Mouse (Mus musculus) heart, postnatal 10 days (tissue): ENCODE results near the gene Rag1. TPM values are rescaled to one million over a fixed set of nuclear protein-coding genes. Genes with fewer than 3 reads are reported as not detected.

Experiments used
- DNase-seq, 2 experiments: peaks; one replicate each; pipeline ENCODE4 v3.0.0; 2021
- intact Hi-C: fragments of 180-260 bp; cut with DNase I; formaldehyde crosslinking; loops from one replicate; pipeline ENCODE4 v1.15.1; 2025
- total RNA-seq, 2 experiments: library from RNA; stranded (reverse); gene quantifications; 2 replicates each; pipeline ENCODE4 v1.2.3; 2021

Gene Rag1
- total RNA-seq, 2 experiments from 2014 or later: 0.94 to 2.4 TPM

DNA sequence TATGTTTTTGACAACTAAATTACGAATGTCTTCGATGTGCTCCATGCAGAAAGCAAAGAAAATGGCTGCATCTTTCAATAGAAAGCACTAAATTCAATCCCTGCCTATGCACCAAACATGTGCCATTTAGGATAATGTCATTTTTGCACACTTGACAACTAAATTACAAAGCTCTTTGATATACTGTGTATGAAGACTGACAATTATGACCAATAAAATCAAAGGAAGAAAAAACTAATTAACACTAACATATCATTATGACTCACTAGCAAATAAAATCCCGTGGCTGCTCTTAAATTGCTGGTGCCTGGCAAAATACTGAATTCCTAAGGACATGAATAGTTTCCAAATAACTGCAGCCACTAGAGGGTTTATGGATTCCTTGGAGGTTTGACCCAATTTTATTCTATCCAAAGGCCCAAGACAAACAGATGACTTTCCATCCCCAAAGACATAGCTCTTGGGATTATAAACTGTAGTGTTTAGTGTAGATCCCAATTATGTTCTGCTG, 9.4 kb downstream of the Rag1 start:
- intact Hi-C loops: no loop called here
- no peak for DNase-seq

DNA sequence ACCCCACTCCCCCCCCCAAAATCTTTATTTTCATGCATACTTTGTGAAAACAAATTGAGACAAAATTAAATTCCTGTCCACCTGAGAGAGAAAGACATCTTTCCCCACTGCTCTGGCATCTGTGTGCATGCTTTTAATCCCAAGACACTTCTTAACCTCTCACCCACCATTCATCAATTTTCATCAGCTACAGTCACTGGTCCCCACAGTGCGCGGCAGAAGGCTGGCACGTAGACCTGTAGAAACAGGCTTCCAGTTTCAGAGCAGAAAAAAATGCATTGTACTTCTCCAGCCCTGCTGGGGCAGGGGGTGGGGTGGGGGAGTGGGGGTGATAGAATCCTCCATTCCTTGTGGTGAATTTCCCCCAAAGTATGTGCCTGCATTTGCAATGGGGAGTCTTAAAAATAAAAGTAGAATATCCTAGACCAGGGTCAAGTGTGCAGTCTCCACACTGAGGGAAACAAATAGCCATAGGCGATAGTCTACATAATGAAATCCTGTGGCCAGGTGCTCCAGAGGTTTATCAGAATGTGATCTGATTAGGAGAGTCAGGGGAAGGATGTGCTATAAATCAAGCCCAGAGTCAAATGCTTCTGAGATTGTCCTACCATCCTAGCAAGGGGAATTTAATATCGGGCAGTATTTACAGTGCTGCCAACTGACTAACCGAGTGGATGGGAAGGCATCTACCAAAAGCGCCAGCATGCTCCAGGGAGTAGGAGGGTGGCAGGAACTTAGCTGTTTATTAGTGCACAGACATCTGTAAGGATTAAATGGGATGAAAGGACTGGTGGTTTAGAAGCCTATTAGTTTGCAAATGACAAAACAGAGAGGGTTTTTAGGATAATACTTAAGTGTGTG, 10.1 kb downstream of the Rag1 start:
- no peak for DNase-seq
- intact Hi-C loops: no loop called here

DNA sequence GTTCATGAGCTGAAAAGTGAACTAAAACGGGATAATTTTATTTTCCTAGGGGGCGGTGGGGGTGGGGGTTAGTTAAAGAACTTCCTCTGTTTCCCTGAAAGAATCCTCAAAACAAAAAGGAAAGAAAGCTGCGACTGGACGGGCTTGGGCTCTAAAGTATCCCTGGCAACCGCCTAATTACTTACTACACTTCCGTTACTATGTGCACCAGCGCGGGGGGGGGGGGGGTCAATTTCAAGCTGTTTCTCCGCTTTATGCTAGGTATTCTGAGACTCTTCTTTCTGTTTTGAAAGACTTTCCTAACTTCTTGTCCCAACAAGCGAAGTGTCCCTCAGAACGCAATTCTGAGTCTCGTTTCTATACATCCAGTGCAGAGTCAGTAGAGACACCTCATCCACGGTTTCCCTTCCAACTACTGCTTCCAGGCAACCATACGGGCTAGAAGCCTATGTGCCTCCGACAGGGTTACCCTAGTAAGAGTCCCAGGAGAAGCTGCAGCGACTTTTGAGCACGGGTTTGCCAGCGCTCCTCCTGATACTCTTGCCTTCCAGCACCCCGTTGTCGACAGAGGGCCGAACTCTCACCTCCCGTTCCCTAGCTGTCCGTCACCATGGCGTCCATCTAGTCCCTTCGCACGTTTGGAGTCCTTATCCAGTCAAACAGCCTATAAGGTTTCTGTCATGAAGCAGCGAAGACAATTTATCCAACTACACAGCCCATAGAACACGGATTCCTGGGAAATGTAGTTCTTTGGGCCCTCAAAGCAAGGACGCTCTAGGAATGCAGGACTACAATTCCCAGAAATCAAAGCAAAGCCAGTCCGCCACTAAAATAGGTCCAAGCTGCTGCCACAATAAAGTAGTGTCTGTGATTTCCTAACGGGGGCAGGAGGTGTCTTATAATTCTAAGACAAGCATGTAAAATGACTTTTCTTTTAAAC, 20.7 kb downstream of the Rag1 start:
- DNase-seq: peak; percentile 91 to 94
- intact Hi-C loops: no loop called here

DNA sequence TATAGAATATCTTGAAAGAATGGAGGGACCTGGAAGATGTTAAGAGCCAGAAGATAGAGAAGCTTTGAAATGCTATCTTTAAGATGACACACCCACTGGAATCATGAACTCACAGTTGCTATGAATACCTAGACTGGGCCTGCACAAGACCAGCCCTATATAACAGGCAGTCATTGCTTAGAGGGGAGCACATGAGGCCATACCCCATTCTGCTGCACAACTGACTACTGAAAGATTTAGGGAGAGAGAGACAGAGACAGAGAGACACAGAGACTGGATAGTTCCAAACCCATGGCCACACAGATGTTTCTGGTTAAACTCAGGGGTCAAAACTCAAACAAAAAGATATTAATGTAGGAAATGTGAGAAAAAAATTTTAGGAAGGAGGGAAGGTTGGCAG, 22.1 kb downstream of the Rag1 start:
- DNase-seq: no peak
- intact Hi-C loops: no loop called here

DNA sequence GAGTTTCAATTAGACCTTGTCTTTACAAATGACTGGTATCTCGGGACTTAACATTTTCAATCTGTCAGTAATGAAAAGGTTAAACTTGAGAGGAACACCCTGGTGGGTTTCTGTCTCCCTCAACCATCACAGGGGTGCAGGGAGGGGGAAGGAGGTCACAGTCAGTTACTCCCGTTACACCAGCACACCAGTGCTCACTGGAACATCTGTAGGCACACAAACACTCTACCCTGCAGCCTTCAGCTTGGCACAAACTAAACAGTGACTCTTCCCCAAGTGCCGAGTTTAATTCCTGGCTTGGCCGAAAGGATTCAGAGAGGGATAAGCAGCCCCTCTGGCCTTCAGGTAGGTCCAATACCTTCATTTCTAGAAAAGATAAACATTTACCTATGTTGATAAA, 24.8 kb downstream of the Rag1 start, which contains the start of gene Rag2:
Gene Rag2, plus strand, starts transcription at position 193 of the 400 bp plus-strand sequence.
- DNase-seq: no peak
- intact Hi-C loops: no loop called here

DNA sequence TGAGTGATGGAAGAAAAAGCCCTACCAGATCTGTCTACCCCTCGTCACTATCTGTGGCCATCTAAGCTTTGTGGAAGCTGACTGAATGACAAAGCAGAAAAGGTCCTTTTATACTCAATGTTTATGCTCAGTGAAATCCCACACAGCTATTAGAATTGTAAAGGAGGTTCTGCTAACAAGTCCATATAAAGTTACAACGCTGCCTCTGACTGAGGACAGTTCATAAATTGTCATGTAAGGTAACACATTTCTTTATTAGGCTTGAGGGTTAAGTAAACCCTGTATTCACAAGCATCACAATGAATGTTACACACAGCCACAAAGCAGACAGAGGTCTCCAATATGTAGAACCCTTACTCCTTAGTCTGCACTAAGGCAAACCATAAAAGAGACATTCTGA, 25.3 kb downstream of the Rag1 start:
- no peak for DNase-seq
- intact Hi-C loops: no loop called here

DNA sequence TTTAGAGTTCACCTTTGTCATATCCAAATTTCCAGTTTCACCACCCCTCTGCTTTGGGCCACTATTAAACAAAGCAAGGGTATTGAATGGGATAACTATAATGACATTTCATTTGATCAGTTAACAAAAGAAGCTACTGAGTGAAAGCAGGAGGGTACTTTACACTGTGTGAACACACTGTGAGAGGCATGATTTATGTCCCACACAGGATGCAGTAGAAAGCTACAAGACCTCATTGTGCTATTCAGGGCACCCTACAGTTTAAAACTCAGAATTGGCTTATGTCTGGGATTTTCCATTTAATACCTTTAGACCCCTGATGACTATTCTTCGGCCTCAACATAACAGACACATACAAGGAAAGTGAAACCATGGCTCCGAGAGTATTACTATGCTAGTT, 26.3 kb downstream of the Rag1 start:
- intact Hi-C loops: no loop called here
- no peak for DNase-seq

DNA sequence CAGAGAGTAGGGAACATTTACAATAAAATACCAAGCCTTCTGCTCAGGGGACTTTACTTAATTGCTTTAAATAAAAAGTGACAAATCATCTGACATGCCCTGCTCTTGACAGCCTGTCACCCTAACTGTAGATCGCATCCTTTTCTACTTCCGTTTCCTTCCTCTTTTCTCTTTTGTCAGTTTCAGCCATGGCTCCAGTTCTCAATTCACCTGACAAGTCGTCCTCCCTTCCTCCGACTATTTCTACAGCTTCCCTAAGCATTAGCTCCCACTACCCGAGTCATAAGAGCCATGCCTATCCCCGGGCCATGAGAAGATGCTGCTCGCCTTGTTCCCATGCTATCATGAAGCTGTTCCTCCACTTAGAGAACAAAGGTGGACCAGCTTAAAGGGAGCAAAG, 27.7 kb downstream of the Rag1 start:
- intact Hi-C loops: no loop called here
- no peak for DNase-seq

DNA sequence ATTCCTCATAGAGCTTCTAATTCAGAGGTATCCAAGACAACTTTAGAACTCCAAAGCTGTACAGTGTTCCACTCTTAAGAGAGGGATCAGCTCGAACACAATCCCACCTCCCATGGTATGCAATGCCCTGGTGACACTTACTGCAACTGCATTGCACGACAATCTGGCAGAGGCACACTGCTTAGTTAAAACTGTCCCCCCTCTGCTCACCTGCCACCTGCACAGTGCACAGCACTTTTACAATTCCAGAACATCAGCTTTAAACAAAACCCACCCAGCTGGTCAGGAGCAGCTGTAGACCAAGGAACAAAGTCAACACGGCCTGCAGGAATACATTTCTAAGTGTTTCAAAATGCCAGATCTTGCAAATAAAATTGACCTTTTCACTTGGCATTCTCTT, 28.4 kb downstream of the Rag1 start:
- intact Hi-C loops: no loop called here

DNA sequence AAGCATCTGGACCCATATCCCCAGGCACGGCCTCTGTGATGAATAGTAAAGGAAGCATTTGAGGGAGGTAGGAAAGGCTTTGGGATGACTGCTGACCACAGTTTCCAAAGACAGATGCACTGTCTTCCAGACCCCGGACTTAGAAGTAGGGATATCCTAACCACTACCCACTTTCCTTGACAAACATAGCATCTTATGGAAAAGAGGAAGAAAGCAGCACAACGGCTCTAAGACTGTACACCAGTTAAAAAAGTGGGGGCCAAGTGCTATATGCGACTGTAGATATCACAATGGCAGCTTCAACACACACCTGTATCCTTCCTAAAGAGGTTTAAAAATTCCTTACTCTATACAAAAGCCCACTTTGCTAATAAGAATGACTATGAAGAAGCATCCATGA, 30.9 kb downstream of the Rag1 start:
- intact Hi-C loops: no loop called here
- no peak for DNase-seq

More for the DNA sequence above, 28.4 kb downstream of the Rag1 start:
- no peak for DNase-seq

DNA sequence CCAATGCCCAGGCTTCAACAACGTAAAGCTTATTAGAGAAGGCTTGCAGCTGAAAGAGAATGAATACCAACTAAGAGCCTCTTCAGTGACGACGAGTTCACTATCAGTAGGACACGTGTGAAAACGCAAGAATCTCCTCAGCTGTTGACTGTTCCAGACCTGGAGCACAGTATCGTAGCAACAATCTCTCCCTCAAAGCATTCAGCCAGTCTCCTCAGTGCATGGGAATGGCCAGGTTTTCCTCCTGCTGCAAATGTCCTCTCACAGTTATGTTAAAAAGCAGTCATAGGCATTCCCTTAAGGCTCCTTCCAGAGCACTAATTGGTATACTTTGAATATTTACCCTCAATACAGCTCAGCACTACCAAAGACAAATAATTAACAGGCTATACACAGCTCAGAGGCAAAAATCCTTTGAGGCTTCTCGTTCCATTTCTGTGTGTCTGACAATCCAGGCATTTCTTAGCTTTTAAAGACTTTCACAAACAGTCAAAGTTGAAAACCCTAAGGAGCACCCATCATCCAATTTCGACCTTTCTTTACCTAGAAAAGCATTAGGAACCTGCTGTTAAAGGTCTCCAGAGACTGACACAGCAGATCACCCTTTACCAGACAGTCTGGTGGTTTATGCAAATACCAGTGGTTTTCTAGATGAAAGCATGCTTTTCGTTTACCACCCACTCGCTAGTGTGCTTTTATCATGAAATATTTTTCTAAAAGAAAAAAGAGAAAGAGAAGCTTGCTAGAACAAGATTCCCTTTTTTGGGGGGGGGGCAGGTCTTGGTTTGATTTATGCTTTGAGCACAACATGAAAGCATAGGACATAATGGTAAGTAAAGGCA, 33.6 kb downstream of the Rag1 start:
- no peak for DNase-seq
- intact Hi-C loops: no loop called here

DNA sequence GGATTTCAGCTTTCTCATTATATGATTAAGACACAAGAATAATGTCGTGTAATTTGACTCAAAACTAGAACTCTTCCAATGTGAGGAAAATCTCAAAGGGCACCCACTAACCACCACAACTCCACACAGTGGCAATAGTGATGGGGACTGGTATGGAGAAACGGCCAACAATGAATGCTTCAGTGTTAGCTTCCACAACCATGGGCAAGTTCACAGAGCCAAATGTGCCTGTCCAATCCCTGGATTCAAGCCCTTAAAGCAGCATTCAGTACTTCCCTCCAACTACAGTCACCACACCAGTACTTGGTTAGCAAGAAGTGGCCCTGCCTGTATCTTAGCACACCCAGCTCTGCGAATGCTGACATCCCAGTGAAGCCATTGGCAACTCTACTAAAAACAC, 38.4 kb downstream of the Rag1 start:
- intact Hi-C loops: no loop called here
- no peak for DNase-seq

DNA sequence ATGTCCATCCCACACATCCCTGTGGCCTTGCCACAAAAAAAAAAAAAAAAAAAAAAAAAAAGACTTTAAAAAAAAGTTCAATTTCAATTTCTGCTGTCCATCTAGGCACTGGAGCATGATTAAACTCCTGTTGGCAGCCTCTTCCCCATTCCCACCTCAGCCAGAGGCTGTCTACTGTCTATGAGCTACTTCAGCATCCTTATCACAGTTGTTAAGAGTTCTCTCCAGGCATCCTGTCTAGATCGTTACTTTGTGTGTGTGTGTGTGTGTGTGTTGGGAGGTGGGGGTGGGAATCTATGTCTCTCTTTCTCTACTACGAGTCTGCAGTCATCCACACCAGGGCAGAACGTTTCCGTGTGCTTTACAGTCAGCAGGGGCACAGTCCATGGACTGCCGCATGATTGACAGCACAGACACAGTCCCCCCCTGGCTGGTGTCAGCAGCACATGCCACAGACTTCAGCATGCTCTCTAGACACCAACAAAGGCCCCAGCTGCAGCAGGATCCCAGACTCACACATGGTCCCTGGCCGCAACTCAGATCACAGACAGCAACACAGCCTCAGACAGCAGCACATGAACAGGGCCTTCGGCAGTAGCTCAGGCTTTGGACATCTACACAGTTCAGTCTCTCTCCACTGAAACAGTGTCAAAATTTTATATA, 40.9 kb downstream of the Rag1 start:
- no peak for DNase-seq
- intact Hi-C loops: no loop called here

DNA sequence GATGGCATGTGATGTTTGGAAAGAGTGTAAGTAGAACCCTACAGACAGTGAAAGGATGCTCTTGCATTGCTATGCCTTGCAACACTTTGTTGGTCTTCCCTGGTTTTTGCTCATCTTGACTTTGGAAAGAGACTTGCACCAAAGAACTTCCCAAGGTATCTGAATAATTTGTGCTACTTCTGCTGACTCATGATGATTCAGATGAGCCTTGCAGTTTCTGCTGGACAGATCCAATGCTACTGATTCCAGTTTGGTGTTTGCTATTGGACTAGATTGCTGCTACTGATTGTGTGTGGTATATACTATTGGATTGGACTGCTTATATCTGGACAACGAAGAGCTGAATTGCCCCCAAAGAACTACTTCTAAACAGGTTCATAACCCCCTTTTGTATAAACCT, 46.2 kb downstream of the Rag1 start:
- DNase-seq: no peak
- intact Hi-C loops: no loop called here

DNA sequence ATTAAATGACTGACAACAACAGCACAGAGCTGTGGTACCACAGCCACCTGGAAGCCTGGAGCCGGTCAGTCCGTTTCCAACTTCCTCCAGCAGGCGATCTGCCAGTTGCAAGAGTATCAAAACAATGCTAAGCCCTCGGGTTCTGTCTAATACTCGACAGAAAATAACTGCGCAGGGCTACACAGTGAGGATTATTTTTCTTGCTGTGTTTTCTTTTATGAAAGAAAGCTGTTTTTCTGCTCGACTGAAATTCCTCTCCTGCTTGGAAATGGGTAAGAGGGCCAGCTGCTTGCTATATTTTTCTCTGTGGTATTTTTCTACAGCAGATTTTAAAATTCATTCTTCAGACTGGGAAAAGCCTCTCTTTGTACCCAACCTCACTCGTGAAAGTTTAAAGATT, 48.6 kb downstream of the Rag1 start:
- peak; percentile 64 for DNase-seq
- intact Hi-C loops: no loop called here

DNA sequence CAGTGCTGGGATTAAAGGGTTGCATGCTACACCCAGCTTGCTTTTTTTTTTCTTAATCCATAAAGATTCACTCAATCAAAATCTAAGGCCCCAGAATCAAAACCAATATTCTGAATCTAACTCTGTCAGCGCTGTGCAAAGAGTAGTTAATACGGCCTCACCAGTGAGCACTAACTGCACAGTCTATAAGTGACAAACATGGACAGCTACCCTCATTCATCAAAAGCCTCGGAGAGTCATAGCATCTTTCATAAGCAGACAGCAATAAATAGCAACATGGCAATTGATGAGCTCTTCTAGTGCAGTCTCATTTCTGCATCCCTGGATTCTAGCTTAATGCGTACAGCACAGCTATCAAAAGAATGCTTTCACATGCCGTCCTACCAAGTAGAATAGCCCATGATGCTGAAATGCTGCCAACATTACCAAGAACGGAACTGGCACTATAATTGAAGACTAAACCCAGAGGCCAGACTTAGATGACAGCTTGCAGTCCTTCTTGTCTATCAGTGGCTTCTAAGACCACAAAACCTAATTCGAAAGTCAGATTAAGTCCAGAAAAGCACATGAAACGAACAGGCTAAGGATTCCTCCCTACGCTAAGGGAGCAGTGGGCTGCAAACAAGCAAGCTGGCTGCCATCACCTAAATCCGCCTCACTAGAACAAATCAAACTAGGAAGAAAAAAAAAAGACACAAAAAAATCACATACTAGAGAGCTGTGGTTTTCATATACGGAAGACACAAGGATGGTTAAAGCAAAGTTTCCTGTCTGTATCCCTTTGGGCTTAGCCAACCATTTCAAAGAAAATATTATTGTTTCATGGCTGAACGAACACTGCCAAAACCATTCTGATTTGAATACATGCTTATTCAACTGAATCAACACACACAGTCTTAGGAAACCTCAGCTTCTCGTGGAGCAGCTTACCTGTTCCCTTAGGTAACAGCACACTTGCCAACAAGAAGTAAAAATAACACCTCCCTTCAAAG, 50.8 kb downstream of the Rag1 start:
- peak; percentile 17 to 35 for DNase-seq
- intact Hi-C loops: loop anchor here (2.0 kb wide), 1 partner anchor 54 kb away; no protein-coding TSS in a partner anchor

DNA sequence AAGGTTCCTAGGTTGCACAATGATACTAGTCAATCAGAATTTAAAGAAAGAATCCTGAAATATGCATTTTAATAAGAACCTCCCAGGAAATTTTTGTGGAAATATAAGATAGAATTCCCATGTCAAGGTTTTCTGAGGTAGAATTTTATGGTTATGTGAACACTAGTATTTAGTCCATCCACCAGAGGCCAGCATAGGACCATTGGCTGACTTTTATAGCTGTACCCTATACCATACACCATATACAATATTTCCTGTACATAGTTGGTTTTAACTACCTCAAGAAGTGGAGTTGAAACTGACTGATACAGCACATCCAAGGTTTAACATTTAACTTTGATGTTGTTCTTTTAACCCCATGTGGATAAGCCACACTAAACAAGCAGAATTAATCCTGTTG, 52.1 kb downstream of the Rag1 start:
- DNase-seq: no peak
- intact Hi-C loops: no loop called here

DNA sequence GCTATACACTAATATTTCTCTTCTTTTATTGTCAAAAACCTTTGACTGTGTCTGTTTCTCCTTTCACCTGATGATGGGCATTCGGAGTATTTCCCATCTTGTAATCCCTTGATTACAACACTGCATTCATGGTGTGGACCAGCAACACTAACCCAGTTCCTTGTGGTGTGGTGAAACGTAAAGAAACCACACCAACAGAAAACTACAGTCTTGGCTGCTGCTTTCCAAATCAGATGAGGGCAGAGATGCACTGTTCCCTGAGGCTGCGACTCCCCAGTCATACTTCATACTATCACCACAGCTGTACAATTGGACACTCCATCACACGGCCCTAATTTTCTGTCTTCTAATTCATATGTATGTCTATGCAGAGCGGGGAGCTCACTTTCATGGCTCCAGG, 54.6 kb downstream of the Rag1 start:
- intact Hi-C loops: no loop called here
- DNase-seq: no peak

DNA sequence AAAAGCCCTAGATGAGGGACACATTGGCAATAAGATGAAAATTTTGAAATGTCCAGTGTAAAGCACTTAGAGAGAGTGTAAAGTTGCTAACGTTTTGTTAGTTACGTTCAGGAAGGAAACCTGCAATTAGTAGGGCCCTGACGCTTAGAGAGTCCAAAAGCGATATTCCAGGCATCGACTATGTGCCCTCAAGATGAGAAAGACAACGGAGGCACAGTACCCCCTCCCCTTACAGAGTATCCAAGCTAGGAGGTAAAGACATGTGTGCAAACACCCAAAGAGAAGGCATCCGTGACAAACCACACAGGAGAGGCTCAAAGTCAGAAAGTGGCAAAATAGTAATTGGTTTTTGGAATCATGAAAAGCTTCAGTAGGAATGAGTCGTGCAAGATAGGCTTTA, 56.4 kb downstream of the Rag1 start:
- DNase-seq: no peak
- intact Hi-C loops: no loop called here
